Mouse (Mus musculus): ENCODE data around the gene Ptprt.

The Ptprt gene

DNA sequence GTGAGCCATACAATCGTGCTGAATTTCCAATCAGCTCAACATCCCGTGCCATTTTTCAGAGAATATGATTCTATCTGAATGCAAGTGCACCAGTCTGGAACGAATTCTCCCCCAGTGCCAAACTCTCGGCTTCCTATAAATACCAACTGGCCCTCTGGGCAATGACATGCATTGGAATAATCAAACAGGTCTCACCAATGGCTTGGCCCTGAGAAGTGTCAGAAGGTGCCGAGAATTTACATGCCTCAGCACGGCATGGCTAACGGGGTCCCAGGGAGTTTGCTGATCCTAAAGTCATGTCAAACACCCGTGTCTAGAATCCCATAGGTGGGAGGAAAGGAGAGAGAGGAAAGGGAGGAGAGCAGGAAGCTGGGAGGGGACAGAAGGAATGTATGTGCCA lies 251.7 kb downstream of the Ptprt start:
- no peak for DNase-seq (ENCODE audit: low spot score)

DNA sequence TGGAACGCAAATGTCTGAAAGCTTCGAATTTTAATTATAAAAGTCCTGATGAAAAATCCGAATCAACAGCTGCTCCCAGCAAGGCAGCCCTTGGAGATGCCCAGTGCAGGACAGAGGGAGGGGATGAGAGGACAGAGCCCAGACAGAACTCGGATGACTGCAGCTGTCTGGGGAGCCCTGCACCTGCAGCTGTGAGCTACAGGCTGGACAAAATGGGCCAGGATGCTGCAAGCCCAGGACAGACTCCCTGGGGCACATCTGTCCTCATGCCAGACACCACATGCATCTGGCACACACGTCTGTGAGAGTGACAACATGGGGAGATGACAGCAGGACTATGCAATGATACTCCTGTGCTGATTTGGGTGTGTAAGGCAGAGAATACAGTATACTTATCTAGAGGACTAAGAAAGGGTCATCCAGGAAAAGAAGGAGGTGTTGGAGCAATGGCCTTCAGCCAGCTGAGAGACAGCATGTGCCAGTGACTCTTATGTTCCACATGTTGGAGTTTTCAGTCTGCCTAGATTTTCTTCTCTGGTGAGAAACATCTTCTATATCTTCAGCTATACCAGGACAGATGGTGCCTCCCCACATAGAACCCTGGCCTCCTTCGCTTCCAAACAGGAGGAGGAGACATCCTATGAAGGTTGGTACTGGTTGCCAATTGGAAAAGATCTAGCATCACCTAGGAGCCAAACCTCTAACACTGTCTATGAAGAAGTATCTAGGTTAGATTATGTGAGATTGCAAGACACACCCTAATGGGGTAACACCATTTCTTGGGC lies 259.4 kb downstream of the Ptprt start:
- no peak for DNase-seq (ENCODE audit: low spot score)

DNA sequence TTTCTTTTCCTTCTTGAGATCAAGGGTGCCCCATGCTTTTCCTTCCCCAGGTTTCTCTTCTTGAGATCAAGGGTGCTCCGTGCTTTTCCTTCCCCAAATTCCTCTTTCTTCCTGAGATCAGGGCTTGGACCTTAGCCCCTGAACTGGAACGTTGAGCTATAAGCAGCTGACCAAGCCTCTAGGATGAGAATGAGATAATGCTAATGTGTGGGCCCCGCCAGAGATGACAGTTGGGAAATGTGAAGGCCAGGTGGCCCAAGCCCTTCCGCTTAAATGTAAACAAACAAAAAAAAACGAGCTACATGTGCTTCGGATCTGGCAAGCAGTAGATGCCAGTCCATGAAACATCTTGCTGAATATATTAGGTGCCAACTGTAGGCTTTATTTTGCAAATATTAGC lies 266.3 kb downstream of the Ptprt start:
- no peak for DNase-seq (ENCODE audit: low spot score)

DNA sequence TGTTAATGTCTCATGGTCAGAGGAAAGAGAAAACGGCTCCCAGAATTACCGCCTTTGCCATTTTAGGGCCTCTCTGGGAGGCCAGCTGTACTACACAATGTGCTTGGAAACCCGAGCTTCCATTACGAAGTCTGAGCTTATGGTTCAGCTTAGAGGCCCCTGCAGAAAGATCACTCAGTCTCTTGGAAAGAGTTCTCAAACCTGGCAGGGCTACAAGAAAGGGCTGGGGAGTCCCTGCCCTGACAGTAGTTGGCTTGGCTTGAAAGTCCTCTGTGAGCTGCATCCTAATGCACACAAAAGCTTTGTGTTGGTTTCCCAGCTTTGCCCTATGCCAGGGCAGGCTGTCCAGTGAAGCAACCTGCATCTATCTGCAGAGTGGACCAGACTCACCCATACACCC lies 269.1 kb downstream of the Ptprt start:
- DNase-seq (ENCODE audit: low spot score): no peak

DNA sequence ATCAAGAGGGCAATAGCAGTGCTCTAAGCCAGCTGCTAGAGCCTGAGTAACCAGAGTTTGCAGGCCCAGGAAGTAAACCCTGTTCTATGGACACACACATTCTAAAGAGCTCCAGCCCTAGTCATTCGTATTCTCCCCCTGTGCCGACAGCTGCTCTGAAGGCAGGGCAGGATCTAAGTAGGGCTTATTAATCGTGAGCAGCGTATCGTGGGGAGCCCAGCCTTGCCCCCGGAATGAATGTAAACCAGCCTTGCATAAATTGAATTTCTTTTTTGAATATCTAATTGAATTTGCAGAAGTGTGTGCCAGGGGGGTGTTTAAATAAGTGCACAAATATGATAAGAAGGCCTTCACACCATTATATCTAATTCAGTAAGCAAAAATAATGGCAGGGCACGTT lies 283.6 kb downstream of the Ptprt start:
- DNase-seq (ENCODE audit: low spot score): no peak

DNA sequence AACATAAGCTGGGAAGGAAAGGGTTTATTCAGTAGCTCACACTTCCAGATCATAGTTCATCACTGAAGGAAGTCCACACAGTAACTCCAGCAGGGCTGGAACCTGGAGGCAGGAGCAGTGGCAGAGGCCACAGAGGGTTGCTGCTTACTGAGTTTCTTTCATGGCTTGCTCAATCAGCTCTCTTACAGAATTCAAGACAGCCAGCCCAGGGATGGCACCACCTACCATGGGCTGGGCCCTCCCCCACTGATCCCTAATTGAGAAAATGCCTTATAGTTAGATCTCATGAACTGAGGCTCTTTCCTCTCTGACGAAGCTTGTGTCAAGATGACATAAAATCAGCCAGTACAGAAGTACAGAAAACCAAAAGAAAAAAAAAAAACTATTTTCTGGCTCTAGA lies 311.9 kb downstream of the Ptprt start:
- DNase-seq (ENCODE audit: low spot score): no peak

DNA sequence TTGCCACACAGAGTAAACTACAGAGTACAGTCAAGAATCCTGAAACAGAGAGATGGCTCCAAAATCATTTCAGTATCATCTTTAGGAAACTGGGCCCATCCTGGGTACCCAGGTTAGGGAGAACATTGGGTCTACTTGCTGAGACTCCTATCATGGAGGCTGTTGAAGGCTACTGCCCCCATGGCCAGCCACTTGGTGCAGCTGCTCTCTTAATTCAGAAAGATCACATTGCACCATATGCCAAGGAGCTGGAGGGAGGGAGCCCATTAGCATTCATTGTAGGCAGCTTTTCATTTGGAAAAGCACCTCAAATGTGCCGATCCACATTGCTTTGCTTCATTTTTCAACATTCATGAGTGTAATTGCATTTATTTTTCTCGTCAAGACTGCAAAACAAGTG lies 319.1 kb downstream of the Ptprt start:
- no peak for DNase-seq (ENCODE audit: low spot score)

DNA sequence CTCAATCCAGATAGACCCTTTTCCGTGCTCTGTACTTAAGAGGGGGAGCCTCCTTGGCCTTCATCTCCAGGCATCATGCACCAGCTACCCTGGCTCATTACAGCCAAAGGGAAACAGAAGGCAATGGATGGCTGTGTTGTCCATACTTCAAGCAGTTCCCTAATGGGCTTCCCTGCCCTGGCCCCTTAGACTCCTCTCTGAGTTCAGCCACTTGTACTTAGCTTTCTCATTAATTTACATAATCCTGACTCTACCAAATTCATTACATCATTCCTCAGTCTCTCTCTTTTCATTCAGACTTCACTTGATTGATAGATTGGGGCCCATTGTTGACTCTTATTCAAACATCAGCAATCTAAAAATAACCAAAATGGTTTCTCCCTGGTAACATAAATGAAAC lies 320.7 kb downstream of the Ptprt start:
- no peak for DNase-seq (ENCODE audit: low spot score)

DNA sequence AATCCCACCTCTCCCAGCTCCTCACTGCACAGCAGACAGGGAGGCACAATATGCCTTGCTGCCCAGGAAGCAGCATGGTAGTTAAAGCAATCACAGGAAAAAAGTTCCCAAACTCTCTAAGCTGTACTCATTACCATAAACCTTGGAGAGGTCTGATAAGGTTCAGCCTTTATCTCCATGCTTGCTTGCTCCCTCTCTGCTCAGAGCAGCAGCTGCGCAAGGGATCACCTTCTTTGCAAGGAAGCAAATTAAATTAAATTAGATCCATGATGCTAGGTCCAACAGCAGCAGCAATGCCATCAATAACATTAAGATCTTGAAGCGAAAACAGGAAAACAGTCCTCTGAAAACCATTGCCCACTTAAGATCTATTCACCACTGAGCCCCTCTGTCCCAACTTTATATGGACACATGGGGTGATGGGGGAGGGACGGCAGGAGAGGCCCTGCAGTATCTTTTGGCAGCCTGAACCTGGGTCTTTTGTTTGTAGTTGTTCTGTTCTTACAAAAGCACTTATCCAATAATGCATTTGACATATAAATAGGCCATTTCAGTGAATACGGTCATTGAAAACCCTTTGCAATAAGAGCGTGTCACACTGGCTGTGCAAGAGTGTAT lies 328.8 kb downstream of the Ptprt start:
- DNase-seq (ENCODE audit: low spot score): no peak

DNA sequence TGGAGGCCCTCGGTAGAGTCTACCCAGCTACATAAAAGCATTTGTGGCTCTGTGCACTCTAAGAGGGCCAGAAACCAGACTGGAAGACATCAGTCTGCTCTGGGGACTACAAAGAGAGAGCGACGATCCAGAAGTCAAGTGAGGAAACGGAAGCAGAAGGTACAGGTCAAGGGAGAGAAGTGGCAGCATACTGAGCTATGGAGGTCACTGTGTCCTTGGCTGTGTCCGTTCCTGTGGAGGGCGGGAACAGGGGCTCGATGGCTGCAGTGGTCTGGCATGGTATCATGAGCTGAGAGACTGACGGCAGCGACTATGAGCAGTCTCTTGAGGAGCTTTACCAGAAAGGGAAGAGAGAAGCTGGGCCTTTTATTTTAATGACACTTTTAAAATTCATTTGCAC lies 331.5 kb downstream of the Ptprt start:
- no peak for DNase-seq (ENCODE audit: low spot score)

DNA sequence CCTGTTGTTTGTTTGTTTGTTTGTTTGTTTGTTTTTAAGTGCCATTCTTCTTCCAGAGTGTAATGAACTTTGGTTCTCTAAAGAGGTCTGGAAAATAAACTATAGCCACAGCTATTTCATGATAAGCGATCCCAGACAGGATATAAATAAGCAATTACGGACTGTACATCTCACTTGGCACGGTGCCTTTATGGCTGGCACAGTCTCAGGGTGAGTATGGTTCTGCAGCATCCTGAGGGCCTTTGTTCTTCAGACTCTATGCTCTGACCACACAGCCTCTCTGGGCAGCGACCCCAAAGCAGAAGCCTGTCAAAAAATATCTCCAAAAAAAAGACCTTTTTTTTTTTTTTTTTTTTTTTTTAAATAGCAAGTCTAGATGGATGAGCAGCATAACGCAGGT lies 338.5 kb downstream of the Ptprt start:
- no peak for DNase-seq (ENCODE audit: low spot score)

DNA sequence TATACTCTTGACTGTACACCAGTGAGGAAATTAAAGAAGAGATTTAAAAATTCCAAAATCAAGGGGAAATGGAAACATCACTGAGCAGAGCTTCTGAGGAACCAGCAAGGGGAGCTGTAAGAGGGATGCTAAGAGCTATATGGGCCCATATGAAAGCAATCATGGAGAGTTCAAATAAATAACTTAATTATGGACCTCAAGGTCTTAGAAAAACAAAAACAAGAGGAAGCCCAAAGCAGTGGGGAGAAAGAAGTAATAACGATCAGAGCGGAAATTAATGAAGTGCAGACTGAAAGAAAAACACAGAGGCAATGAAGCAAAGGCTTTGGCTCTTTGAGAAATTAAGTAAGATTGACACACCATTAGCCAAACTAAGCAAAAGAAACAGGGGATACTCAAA lies 353.0 kb downstream of the Ptprt start:
- no peak for DNase-seq (ENCODE audit: low spot score)

DNA sequence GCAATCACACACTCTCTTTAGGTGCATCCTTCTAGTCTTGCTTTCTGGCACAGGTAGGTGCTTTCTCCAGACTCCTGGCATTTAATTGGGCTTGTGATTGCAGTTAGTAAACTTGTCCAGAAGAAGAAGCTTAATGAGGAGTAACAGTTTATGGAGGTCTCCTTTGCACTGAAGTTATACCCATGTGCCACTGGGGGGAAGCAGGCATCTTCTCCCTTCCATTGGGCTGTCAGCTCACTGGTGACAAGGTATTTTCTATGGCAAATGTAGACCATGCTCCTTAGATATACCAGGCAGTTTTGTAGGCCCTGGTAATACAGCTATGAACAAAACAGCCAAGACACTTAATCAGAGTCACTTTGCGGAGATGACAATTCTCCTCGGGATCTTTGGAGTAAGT lies 366.9 kb downstream of the Ptprt start:
- DNase-seq (ENCODE audit: low spot score): no peak

DNA sequence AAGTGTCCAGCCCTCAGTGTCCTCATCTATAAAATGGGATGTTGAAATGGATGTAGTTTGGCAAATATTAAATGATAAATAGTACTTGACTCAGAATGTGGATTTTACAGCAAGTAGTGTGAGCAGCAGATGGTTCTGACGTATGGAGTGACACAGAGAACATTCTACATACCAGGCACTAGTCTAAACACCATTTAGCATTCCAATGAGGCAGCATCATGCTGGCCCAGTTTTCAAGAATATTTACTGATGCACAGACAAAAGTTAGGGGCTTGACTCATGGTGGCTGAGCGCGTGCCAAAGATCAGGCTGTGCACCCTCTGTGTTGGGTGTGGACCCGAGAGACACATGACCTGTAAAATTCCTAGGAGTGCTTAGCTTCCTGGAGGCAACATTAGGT lies 378.3 kb downstream of the Ptprt start:
- DNase-seq (ENCODE audit: low spot score): no peak

DNA sequence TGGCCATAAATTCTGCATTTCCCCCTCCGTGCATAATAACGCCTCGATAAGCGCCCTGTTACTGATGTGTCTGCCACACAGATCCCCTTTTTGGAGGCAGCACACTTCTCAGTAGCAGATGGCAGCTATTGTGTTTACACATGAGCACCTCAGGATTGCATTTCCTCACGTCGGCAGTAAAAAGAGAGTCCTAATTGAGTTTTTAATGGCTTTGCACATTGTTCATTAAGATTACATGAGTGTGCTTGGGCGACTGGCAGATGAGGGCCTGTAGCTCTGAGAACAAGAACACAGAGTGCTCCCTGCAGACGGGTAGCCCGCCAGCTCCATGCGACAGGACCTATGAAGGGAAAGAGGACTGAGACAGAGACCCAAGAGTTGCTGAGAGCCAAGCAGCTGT lies 378.8 kb downstream of the Ptprt start:
- no peak for DNase-seq (ENCODE audit: low spot score)

DNA sequence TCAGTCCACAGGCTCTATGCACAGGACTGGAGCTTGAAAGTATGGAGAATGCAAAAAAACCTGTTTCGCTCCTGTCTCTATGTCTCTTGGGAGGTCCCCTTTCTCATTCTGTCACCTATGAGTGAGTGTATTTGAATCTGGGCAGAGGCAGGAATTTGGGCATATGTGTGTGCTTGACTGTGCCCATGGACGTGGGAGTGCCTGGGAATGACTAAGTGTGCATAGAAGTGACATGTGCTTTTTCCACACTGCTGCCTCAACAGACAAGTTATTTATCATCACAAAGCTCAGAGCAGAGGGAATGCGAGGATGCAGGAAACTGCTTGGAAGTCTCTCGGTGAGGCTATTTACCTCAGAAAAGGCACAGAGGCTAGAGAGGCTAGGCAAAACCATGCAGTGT lies 387.1 kb downstream of the Ptprt start:
- DNase-seq (ENCODE audit: low spot score): peak; percentile 22

DNA sequence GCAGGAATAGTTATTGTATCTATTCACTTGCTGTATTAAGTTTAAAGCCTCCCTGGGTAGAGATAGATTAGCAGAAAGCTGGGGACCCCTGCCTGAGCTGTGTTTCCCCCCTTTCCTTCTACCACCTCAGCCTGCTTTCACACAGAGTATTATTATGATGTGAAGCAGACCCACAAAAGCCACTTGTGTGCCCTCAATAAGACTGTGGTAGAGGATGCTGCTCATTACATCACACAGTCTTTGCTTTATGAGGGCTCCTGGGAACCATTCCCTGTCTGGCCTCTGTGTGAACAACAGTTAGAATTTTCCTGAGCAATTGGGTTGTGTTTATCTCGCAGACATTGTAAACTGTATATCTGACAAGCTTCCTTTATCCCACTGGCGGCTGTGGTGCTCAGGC lies 409.7 kb downstream of the Ptprt start:
- DNase-seq (ENCODE audit: low spot score): no peak

DNA sequence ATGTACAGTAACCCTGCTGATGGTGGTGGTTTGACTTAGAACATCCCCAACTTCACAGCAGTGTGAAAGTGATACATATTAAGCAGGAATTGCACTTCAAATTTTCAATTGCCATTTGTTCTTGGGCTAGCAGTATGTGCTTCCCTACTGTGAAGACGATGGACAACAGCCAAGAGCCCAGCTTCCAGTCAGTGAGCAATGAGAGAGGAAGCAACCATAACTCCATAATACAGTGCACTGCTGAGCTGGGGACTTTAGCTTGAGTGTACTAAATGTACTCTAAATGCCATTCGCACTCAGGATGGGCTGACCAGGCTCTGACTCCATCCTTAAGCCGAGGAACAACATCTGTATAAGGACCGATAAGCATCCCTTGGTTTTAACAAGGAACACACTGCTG lies 412.7 kb downstream of the Ptprt start:
- no peak for DNase-seq (ENCODE audit: low spot score)

DNA sequence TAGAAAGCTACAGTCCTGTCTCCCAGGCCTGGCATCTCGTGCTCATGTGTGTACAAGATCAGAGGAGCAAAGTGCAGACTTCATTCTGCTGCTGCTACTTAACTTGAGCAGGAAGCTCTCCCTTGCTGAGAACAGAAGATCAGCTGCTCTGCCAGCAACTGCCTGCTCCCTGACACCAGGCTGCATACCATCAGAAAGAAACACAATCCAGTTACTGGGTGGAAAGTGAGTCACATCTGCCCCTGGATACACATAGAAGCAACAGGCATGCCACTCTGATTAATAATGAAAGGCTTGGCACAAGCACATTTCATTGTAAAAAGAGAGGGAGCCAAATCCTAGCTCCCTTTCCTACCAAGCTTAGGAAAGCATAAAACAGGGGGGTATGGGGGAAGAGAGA lies 438.5 kb downstream of the Ptprt start:
- no peak for DNase-seq (ENCODE audit: low spot score)

DNA sequence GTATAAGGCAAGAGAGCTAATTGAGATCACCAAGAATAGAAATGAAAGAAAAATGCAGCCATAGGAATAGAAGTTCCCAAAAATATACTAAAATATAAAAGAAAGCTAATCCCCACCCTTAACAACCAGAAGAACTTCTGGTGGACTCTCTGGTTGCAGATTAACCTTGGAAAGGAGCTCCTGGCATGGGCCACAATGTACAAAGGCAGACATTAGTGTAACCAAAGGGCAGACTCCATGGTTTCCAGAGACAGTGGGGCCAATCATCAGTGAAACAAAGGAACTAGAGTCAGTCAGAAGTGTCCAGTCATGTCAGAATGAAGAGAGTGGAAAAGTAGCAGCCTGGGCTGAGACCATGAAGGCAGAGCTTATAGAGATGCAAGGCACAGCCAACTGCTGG lies 440.4 kb downstream of the Ptprt start:
- DNase-seq (ENCODE audit: low spot score): no peak

DNA sequence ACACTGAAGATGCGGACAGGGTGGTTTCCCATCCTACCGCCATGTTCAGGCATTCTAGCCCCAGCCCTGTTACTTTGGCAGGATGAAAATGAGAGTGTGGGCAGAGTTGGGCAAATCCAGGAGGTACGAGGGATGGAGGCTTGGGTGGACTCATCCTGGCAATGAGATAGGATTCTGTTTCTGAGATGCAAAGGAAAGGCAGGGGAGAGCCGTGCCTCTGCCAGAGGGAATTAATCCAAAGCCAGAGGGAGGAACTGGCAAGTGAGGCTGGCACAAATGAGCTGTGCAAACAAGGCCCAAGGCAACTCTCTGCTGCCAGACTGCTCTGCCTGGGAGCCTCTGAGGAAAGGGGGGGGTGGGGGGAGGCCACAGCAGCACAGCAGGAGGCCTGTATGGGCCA lies 441.4 kb downstream of the Ptprt start:
- peak; percentile 47 for DNase-seq (ENCODE audit: low spot score)

DNA sequence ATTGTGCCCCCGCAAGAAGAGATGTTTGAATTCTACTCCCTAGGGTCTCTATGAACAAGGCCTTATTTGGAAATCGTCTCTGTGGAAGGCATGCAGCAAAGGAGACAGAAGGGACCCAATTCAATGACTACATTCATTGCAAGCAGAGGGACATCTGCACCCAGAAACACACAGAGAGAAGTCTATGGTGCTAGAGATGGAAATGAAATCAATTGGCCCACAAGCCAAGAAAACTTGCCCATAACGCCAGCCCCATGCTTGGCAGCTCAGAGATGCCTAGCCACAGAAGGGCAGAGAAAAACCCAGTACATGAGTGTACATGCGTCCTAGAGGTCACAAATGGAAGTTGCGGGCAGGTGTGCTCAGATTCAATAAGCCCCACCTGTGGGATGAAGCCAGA lies 443.1 kb downstream of the Ptprt start:
- no peak for DNase-seq (ENCODE audit: low spot score)

DNA sequence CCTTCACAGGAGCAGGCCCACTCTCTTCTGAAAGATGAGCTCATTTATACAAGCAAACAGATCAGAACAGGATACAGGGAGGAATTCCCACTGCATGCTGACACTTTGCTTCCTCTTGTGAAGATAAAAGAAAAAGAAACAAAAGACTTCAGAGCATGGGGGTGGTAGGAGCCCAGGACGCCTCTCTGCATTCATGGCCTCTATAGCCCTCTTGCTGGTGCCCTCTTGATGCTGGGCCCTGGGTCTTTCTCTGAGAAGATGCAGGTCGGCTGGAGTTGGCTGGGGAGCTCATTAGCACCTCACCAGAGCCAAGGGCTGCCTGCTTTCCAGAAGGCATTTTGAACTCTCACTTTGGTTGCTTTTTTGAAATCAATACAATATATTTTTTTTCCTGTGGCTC lies 448.6 kb downstream of the Ptprt start:
- no peak for DNase-seq (ENCODE audit: low spot score)

DNA sequence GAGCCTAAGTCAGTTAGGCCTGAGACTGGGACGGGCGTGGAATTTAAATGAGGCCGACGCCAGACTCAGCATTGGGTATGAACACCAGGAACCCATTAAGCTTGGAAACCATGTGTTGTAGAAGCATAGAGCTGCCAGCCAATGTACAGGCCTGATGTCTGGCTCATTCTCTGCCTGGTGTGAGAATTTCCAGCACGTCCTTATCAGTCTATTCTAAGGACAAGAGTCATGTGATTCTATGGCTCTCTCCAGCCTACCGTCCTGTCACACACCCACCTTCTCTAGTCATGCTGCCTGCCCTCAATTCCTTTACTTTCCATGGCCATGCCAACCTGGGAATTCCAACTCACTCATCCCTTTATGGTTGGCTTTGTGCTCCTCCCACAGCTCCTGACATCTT lies 450.4 kb downstream of the Ptprt start:
- no peak for DNase-seq (ENCODE audit: low spot score)
